Mouse (Mus musculus) stomach, embryonic 15.5 days (tissue): ENCODE data around the gene Foxp1. TPM values are rescaled to one million over a fixed set of nuclear protein-coding genes. Genes with fewer than 3 reads are reported as not detected.
A peak's percentile ranks its signal among the peaks of the same experiment; 100 is the strongest.

Experiments used
- ATAC-seq: fragments of 200-750 bp; cut with Nextera tagmentation; 2 replicates; pipeline ENCODE4 v1.8.0; 2017; ENCODE audit warnings: low read depth, moderate number of reproducible peaks, moderate TSS enrichment; ENCODE audit not compliant: insufficient read depth, low FRiP score
- H3K27ac ChIP-seq: fragments of 300-500 bp; sonication (generic); 2 replicates; pipeline ENCODE4 v1.5.1; 2015; ENCODE audit warnings: mild to moderate bottlenecking, inconsistent platforms
- H3K27me3 ChIP-seq: fragments of 300-500 bp; sonication (generic); replicated peaks from 2 replicates; pipeline ENCODE4 v1.6.1; 2015; ENCODE audit warnings: inconsistent platforms
- H3K36me3 ChIP-seq: fragments of 300-500 bp; sonication (generic); 2 replicates; pipeline ENCODE4 v1.6.1; 2015; ENCODE audit warnings: inconsistent platforms
- H3K4me1 ChIP-seq: fragments of 300-500 bp; sonication (generic); 2 replicates; pipeline ENCODE4 v1.6.1; 2015; ENCODE audit warnings: inconsistent platforms
- H3K4me2 ChIP-seq: fragments of 300-500 bp; sonication (generic); 2 replicates; pipeline ENCODE4 v1.6.1; 2015; ENCODE audit warnings: mild to moderate bottlenecking, inconsistent platforms
- H3K4me3 ChIP-seq: fragments of 300-500 bp; sonication (generic); replicated peaks from 2 replicates; pipeline ENCODE4 v1.5.1; 2015; ENCODE audit warnings: inconsistent platforms
- H3K9ac ChIP-seq: fragments of 300-500 bp; sonication (generic); 2 replicates; pipeline ENCODE4 v1.6.1; 2015; ENCODE audit warnings: inconsistent platforms
- H3K9me3 ChIP-seq: fragments of 300-500 bp; sonication (generic); 2 replicates; pipeline ENCODE4 v1.6.1; 2016; ENCODE audit warnings: inconsistent platforms
- WGBS: fragments of 180-500 bp; shearing (Covaris S2); methylation state at CpG from one replicate; pipeline ENCODE4 v1.1.7; 2015; 5-methylcytosine and 5-hydroxymethylcytosine counted together
- polyA plus RNA-seq: library from polyadenylated mRNA; unstranded; fragments of >200 nt; fragmentation: Nextera tagmentation; extraction: Ambion mirVana; gene quantifications from 2 replicates; pipeline ENCODE4 v1.2.1, GENCODE M21; 2015

The Foxp1 gene
- polyA plus RNA-seq, 1 experiment from 2014 or later: 105 TPM

DNA sequence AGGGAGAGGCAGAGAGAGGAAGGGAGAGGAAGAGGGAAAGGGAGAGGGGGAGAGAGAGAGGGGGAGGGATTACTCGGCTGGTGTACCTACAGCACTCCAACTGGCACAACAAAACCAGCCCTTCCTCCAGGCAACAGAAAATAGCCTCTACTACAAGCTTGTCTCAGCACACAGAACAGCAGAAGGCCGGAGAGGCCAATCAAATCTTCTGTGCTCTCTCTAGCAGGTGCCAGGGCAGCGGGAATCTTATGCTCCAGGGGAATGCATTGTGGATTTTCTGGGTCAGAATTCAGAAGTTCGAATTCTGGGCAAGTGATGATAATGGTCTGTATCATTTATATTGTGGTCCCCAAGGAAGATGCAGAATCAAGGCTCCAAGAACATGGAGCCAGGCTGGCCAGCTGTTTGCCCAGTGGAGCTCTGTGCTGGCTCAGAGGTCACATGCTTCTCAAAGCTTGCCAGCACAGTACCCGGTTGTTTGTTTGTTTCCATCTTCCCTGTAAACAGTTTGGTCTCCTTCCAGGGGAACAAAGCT, 11.8 kb upstream of the Foxp1 start:
- ATAC-seq: no peak

DNA sequence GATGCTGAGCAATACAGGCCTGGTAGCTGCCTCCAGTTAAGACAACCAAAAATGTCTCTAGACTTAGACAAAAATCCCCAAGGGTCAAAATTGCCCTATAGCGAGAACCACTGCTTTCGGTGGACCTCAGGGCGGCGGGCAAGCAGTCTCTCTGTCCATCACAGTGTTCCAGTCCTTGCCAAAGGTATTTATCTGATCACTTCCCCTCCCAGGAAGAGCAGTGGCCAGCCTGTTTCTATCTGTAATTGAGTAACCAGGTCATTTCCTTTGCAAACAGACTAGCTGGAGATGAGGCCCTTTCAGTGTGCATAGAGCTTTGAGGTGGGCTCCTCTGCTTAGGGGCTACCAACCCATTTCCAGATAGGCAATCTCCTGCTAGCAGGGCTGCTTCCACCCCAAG, 9.9 kb upstream of the Foxp1 start:
- no peak overlapping the region for H3K4me2 ChIP-seq
- H3K27ac ChIP-seq: no peak overlapping the region
- H3K4me1 ChIP-seq: no peaks in the 10 kb centered on the region
- no peaks in the 10 kb centered on the region for H3K27me3 ChIP-seq
- H3K36me3 ChIP-seq: peaks cover under 1% of the 10 kb centered on the region; the same call in 1 of the 2 replicates
- H3K9ac ChIP-seq: no peak overlapping the region
- no peak overlapping the region for H3K4me3 ChIP-seq
- ATAC-seq: no peak
- H3K9me3 ChIP-seq: no peaks in the 10 kb centered on the region
- WGBS: 63% methylated on average over 4 of the region's 4 CpGs

More for the DNA sequence above, 11.8 kb upstream of the Foxp1 start:
- Histone ChIP-seq H3K36me3 (no peaks in the 10 kb centered on the region), H3K9me3 (no peaks in the 10 kb centered on the region), H3K9ac (no peak overlapping the region), H3K4me1 (no peaks in the 10 kb centered on the region), H3K4me2 (no peak overlapping the region), H3K4me3 (no peak overlapping the region), H3K27me3 (no peaks in the 10 kb centered on the region), H3K27ac (no peak overlapping the region)
- WGBS: 57% methylated on average over 5 of the region's 5 CpGs

DNA sequence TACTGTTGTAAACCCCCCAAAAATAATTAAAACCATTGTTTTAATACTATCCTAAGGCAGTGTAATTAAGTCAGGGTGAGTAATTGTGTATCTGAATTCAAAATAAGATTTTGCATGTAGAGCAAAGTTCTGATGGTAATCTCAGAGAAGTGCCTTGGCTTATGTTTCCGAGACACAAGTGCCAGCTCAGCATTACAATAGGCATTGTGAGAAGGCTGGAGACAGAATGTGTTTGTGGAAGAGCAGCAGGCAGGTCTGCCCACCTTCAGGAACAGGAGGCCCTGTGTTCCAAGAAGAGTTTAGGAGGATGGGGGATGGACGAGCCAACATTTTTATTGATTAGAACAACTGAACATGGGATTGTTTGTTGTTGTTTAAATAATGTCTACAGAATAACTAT, 6.5 kb upstream of the Foxp1 start:
- WGBS: 70% methylated on average over 2 of the region's 2 CpGs
- Histone ChIP-seq H3K9me3 (no peaks in the 10 kb centered on the region), H3K4me2 (no peak overlapping the region), H3K4me3 (no peak overlapping the region), H3K27me3 (no peaks in the 10 kb centered on the region), H3K27ac (no peak overlapping the region), H3K9ac (no peak overlapping the region), H3K4me1 (no peaks in the 10 kb centered on the region), H3K36me3 (peaks cover 5% of the 10 kb centered on the region; the same call in 1 of the 2 replicates)
- ATAC-seq: no peak

DNA sequence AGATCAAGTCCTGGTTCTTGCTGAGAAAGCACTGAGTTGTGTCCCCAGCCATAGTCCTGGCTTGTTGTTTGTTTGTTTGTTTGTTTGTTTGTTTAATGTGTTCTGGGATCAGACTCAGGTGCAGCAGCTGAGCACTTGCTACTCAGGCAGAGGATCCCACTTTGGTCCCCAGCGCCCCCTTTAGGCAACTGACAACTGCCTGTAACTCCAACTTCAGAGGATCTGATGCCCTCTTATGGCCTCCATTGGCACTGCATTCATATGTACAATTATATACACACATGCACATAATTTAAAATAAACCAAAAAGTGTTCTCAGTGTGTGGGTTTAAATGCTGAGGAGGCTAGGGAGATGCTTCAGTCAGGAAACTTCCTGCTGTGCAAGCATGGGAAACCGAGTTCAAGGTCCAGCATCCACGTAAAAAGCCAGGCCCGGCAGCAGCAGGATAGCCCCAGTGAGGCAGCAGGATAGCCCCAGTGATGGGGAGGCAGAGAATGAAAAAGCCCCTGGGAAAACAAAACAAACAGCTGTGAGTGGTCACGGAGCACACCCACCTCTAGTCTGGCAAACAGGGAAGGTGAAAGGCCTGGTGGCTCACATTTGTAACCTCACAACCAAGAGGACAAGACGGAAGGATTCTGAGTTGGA, 5.1 kb upstream of the Foxp1 start:
- 87% methylated on average over 6 of the region's 6 CpGs for WGBS

DNA sequence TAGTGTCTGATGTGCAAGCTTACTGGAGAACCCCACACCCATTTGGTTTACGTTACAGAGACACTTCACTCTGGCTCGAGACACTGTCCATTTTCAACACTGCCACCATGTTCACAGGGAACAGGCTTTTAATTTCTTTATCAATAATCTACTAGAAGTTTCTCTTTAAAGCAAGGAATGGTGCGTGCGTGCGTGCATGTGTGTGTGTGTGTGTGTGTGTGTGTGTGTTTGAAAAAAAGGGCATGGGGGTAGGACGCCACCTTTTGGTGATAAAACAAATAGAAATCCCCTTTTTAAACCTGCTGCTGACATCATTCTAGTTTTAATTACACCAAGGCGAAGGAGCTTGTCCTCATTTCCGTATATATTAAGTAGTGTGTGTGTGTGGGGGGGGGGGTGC, 2.8 kb upstream of the Foxp1 start:
- peaks cover 5% of the 10 kb centered on the region; the same call in 1 of the 2 replicates for H3K36me3 ChIP-seq

More for the DNA sequence above, 5.1 kb upstream of the Foxp1 start:
- Histone ChIP-seq H3K27me3 (no peaks in the 10 kb centered on the region), H3K9ac (no peak overlapping the region), H3K27ac (no peak overlapping the region), H3K36me3 (peaks cover 5% of the 10 kb centered on the region; the same call in 1 of the 2 replicates), H3K4me2 (no peak overlapping the region), H3K4me3 (no peak overlapping the region), H3K4me1 (no peaks in the 10 kb centered on the region), H3K9me3 (no peaks in the 10 kb centered on the region)
- ATAC-seq: no peak

DNA sequence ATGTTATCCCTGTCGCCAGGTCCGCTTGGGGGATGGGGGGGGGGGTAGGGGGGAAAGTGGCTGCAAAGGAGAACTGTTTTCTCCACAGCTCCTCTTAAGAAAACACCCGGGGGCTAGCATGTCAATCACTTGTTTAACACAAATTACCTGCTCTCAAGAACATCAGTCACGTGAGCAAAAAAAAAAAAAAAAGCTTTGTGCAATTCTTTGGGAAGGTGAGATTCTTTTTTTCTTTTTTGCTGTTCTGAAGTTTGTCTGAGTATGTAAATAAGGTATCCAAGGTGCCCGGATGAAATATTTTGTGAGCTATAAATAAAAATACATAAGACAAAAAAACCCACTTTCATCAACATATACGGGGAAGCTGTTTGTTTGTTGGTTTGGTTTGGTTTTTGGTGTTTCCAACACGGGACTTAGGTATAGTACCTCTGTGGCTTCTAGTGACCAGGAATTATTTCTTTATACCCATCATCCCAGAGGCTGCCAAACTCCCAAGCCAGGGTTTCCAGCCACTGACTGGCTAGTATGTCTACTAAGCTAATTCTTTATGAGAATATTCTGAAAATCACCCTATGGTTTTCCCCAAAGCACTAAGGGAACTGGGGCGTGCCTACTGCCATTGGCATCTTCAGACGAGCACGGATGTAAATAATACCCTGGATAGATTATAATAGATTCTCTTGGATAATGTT, 1.3 kb upstream of the Foxp1 start:
- Histone ChIP-seq H3K27ac (peak overlapping the region; percentile 100), H3K9me3 (no peaks in the 10 kb centered on the region), H3K9ac (no peak overlapping the region), H3K4me1 (no peaks in the 10 kb centered on the region), H3K27me3 (no peaks in the 10 kb centered on the region), H3K36me3 (peaks cover 5% of the 10 kb centered on the region; the same call in 1 of the 2 replicates), H3K4me3 (peak overlapping the region; percentile 87), H3K4me2 (peak overlapping the region; percentile 80)
- WGBS: 19% methylated on average over 10 of the region's 10 CpGs
- ATAC-seq: no peak

More for the DNA sequence above, 2.8 kb upstream of the Foxp1 start:
- 55% methylated on average over 8 of the region's 8 CpGs for WGBS
- no peaks in the 10 kb centered on the region for H3K9me3 ChIP-seq
- 0 out of 2 replicates have a peak overlapping the region, but pooled peaks have one; percentile 6 for H3K27ac ChIP-seq
- H3K9ac ChIP-seq: no peak overlapping the region
- no peak overlapping the region for H3K4me2 ChIP-seq
- no peaks in the 10 kb centered on the region for H3K4me1 ChIP-seq
- ATAC-seq: no peak
- no peak overlapping the region for H3K4me3 ChIP-seq
- H3K27me3 ChIP-seq: no peaks in the 10 kb centered on the region

DNA sequence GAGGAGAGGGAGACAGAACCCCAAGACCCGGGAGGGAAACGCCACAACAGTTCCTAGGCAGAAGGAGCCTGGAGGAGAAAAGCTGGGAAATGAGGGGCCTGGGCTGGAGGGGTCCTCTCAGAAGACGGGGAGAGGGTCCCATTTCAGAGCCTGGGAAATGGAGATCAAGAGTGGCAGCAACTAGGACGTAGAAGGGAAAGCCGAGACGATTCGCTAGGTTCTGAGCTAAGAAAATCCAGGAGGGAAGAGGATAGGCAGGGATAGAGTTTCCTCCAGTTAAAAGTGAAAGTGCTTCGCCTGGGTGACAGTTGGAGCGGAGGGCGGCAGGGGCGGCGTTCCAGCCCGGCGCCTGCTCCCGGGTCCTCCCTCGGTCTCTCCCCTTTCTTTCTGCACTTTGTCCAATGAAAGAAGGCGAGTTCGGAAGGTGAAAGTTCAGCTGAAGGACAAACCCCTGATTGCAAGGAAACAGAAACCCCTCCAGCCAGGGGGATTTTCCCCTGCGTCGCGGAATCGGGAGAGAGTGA, 650 bp upstream of the Foxp1 start:
- Histone ChIP-seq H3K27ac (peak overlapping the region; percentile 100), H3K9me3 (no peaks in the 10 kb centered on the region), H3K9ac (peak overlapping the region; percentile 71), H3K4me2 (peak overlapping the region; percentile 80), H3K27me3 (no peaks in the 10 kb centered on the region), H3K4me3 (peak overlapping the region; percentile 87), H3K36me3 (peaks cover 5% of the 10 kb centered on the region; the same call in 1 of the 2 replicates), H3K4me1 (no peaks in the 10 kb centered on the region)
- ATAC-seq: peak; percentile 37; the same call in 1 of the 2 replicates
- 0% methylated on average over 22 of the region's 22 CpGs for WGBS

DNA sequence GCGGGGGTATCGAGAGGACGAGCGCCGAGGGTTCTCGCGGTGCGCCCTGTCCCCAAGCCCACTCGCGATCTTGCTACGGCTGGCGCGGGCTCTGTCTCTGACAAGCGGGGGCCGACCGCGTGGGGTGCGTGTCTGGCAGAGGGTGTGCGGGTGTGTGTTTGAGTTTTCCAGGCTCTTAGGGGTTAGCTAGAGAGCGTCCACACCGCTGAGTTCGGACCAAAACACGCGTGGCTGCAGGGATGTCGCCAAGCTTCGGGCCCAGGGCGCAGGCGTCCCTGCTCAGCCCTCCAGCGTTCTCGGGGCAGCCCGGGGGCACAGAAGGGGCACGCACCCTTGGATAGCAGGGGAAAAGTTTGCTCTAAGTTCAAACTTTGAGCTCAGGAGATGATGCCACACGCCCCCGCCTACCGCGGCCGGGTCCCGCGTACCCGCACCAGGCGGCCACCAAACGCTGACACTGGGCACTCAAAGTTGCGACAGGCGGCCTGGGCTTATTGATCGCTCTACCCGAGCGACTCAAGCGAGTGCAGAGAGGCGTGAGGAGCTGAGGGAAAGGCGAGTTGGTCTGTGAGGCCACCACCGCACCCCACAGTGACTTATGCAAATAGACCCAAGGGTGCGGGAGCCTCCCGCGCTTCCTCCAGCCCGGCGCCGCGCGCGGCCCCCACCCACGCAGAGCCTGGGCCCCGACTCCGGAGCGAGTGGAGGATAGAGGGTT, 721 bp downstream of the Foxp1 start:
- WGBS: under 1% methylated on average over 63 of the region's 64 CpGs
- peak overlapping the region; percentile 71 for H3K9ac ChIP-seq
- no peaks in the 10 kb centered on the region for H3K4me1 ChIP-seq
- ATAC-seq: 0 out of 2 replicates have a peak, but pooled peaks have one; percentile 2
- H3K27me3 ChIP-seq: no peaks in the 10 kb centered on the region
- no peaks in the 10 kb centered on the region for H3K36me3 ChIP-seq
- no peaks in the 10 kb centered on the region for H3K9me3 ChIP-seq
- H3K27ac ChIP-seq: peak overlapping the region; percentile 100
- H3K4me3 ChIP-seq: peak overlapping the region; percentile 87
- peak overlapping the region; percentile 80 for H3K4me2 ChIP-seq

DNA sequence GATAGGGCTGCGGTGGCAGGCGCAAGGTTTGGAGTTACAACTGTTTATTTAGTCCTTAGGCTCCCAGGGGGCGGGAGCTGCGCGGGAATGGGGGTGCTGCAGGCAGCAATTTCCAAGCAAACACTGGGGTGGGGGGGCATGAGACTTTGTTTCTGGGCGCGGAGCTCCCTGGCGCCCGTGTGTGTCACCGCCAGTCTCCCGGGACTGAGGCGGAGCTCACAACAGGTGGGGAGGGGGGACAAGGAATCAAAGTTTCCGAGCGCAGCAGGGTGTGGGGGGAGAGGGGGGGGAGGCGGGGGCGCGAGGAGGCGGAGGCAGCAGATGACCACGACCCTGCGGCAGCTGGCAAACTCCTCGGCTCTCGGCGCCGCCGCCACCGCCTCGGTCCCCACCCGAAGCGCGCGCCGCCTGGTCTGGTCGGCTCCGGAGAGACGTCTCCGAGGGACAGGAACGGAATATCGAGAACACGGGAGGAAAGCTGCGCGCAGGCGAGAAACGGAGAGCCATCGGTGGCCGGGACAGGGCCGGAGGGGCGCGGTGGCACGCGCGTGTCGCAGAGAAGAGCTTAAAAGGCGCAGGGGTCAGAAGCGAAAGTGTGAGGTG, 1.4 kb downstream of the Foxp1 start:
- no peaks in the 10 kb centered on the region for H3K9me3 ChIP-seq
- H3K36me3 ChIP-seq: no peaks in the 10 kb centered on the region

DNA sequence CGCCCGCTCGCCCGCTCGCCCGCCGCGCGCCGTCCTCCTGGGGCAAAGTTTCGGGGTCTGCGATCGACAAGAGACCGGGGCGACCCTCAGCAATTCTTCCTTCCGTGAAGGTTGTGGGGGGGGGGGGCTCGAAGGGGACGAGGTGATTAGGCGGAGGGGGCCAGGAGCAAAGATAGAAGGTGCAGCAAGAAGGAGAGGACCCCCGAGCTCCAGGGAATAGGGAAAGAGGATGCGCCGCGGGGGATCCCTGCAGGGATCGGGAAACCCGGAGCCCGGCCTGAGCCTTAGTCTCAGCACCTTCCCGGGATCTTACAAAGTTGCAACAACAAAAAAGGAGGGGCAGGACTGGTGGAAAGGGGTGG, 1.9 kb downstream of the Foxp1 start:
- peak overlapping the region; percentile 87 for H3K4me3 ChIP-seq
- no peak for ATAC-seq
- H3K9ac ChIP-seq: peak overlapping the region; percentile 71
- no peaks in the 10 kb centered on the region for H3K36me3 ChIP-seq
- H3K4me2 ChIP-seq: peak overlapping the region; percentile 80
- H3K9me3 ChIP-seq: no peaks in the 10 kb centered on the region
- under 1% methylated on average over 27 of the region's 27 CpGs for WGBS
- 0 out of 2 replicates have a peak, but pooled peaks cover 4% of the 10 kb centered on the region for H3K4me1 ChIP-seq
- peak overlapping the region; percentile 100 for H3K27ac ChIP-seq
- no peaks in the 10 kb centered on the region for H3K27me3 ChIP-seq

More for the DNA sequence above, 1.4 kb downstream of the Foxp1 start:
- H3K27me3 ChIP-seq: no peaks in the 10 kb centered on the region
- peak overlapping the region; percentile 71 for H3K9ac ChIP-seq
- peak overlapping the region; percentile 87 for H3K4me3 ChIP-seq
- H3K27ac ChIP-seq: peak overlapping the region; percentile 100
- H3K4me1 ChIP-seq: 0 out of 2 replicates have a peak, but pooled peaks cover under 1% of the 10 kb centered on the region
- H3K4me2 ChIP-seq: peak overlapping the region; percentile 80
- peak; percentile 76 for ATAC-seq
- WGBS: under 1% methylated on average over 52 of the region's 54 CpGs
